Mouse (Mus musculus) MEL (cell line): ENCODE results near the gene Cldn10. TPM values are rescaled to one million over a fixed set of nuclear protein-coding genes. Genes with fewer than 3 reads are reported as not detected.

Source experiments
- DNase-seq: peaks from one replicate; pipeline ENCODE4 v3.0.0; 2011; ENCODE audit warnings: low read depth, low spot score
- H3K27ac ChIP-seq: 2 replicates; pipeline ENCODE4 v1.5.1; 2012; ENCODE audit warnings: low read depth, mild to moderate bottlenecking, control low read depth, low read length, moderate library complexity; ENCODE audit not compliant: control insufficient read depth
- H3K27me3 ChIP-seq, 2 experiments: fragments of 150-350 bp in 1 of 2; sonication (generic) in 1 of 2; 2 replicates each; pipeline ENCODE4 v1.6.1; 2012; ENCODE audit warnings: low read length in 2 of 2, mild to moderate bottlenecking in 2 of 2, improper control_type of control experiment in 1 of 2, moderate library complexity in 1 of 2; ENCODE audit not compliant: insufficient read depth in 2 of 2, control insufficient read depth in 1 of 2
- H3K36me3 ChIP-seq, 2 experiments: 2 replicates each; pipeline ENCODE4 v1.6.1; 2012 to 2014; ENCODE audit warnings: low read length in 2 of 2, improper control_type of control experiment in 1 of 2, inconsistent platforms in 1 of 2, mild to moderate bottlenecking in 1 of 2; ENCODE audit not compliant: insufficient read depth in 2 of 2, control insufficient read depth in 1 of 2
- H3K4me1 ChIP-seq, 2 experiments: fragments of 150-350 bp in 1 of 2; sonication (generic) in 1 of 2; 2 replicates each; pipeline ENCODE4 v1.6.1; 2012; ENCODE audit warnings: low read length in 2 of 2, improper control_type of control experiment in 1 of 2, mild to moderate bottlenecking in 1 of 2; ENCODE audit not compliant: insufficient read depth in 2 of 2, control insufficient read depth in 1 of 2
- H3K4me3 ChIP-seq, 2 experiments: fragments of 150-350 bp in 1 of 2; sonication (generic) in 1 of 2; 2 replicates each; pipeline ENCODE4 v1.5.1; 2012; ENCODE audit warnings: low read depth in 2 of 2, low read length in 2 of 2, mild to moderate bottlenecking in 2 of 2, moderate library complexity in 2 of 2, control low read depth in 1 of 2, improper control_type of control experiment in 1 of 2; ENCODE audit not compliant: control insufficient read depth in 1 of 2, insufficient read depth in 1 of 2
- H3K79me2 ChIP-seq: 2 replicates; pipeline ENCODE4 v1.6.1; 2012; ENCODE audit warnings: mild to moderate bottlenecking, low read length, moderate library complexity; ENCODE audit not compliant: control insufficient read depth, poor library complexity, insufficient read depth
- H3K9ac ChIP-seq: 2 replicates; pipeline ENCODE4 v1.6.1; 2012; ENCODE audit warnings: low read depth, mild to moderate bottlenecking, control low read depth, low read length, moderate library complexity; ENCODE audit not compliant: control insufficient read depth, poor library complexity, severe bottlenecking
- H3K9me3 ChIP-seq: fragments of 150-350 bp; sonication (generic); replicated peaks from 2 replicates; pipeline ENCODE4 v1.6.1; 2012; ENCODE audit warnings: mild to moderate bottlenecking, low read length, improper control_type of control experiment, moderate library complexity; ENCODE audit not compliant: insufficient read depth
- BHLHE40 ChIP-seq: IDR thresholded peaks from 2 replicates; pipeline ENCODE4 v1.6.1; 2012; ENCODE audit warnings: low read depth, mild to moderate bottlenecking, inconsistent platforms, low read length, improper control_type of control experiment, borderline replicate concordance
- CHD2 ChIP-seq: IDR thresholded peaks from 2 replicates; pipeline ENCODE4 v1.6.1; 2011; ENCODE audit warnings: low read length, improper control_type of control experiment
- E2F4 ChIP-seq: IDR thresholded peaks from 2 replicates; pipeline ENCODE4 v1.6.1; 2011; ENCODE audit warnings: low read depth, low read length, improper control_type of control experiment, borderline replicate concordance
- EP300 ChIP-seq, 2 experiments: IDR thresholded peaks; 2 replicates each; pipeline ENCODE4 v1.6.1; 2011; ENCODE audit warnings: improper control_type of control experiment in 2 of 2, low read length in 2 of 2, low read depth in 1 of 2, mild to moderate bottlenecking in 1 of 2
- ETS1 ChIP-seq: IDR thresholded peaks from 2 replicates; pipeline ENCODE4 v1.6.1; 2012; ENCODE audit warnings: low read depth, mild to moderate bottlenecking, inconsistent platforms, low read length, improper control_type of control experiment, moderate library complexity
- GABPA ChIP-seq: IDR thresholded peaks from 2 replicates; pipeline ENCODE4 v1.6.1; 2012; ENCODE audit warnings: low read depth, mild to moderate bottlenecking, inconsistent platforms, low read length, improper control_type of control experiment, moderate library complexity
- GATA1 ChIP-seq: IDR thresholded peaks from 2 replicates; pipeline ENCODE4 v1.6.1; 2011; ENCODE audit warnings: low read depth, low read length, improper control_type of control experiment
- HCFC1 ChIP-seq: IDR thresholded peaks from 2 replicates; pipeline ENCODE4 v1.6.1; 2012; ENCODE audit warnings: low read depth, mild to moderate bottlenecking, inconsistent platforms, low read length, improper control_type of control experiment, moderate library complexity
- JUND ChIP-seq: IDR thresholded peaks from 2 replicates; pipeline ENCODE4 v1.6.1; 2011; ENCODE audit warnings: low read depth, mild to moderate bottlenecking, improper control_type of control experiment, low read length
- MAX ChIP-seq: IDR thresholded peaks from 2 replicates; pipeline ENCODE4 v1.6.1; 2011; ENCODE audit warnings: low read length, improper control_type of control experiment
- MEF2A ChIP-seq: IDR thresholded peaks from 2 replicates; pipeline ENCODE4 v1.6.1; 2014; ENCODE audit warnings: low read depth, mild to moderate bottlenecking, inconsistent platforms, low read length, improper control_type of control experiment; ENCODE audit not compliant: poor library complexity, insufficient replicate concordance, severe bottlenecking; ENCODE audit errors: extremely low read depth
- MYC ChIP-seq: IDR thresholded peaks from 2 replicates; pipeline ENCODE4 v1.6.1; 2011; ENCODE audit warnings: low read depth, mild to moderate bottlenecking, low read length, improper control_type of control experiment, moderate library complexity
- POLR2A ChIP-seq, 2 experiments: IDR thresholded peaks; 2 replicates each; pipeline ENCODE4 v1.6.1; 2011 to 2012; ENCODE audit warnings: low read length in 2 of 2, mild to moderate bottlenecking in 2 of 2, control low read depth in 1 of 2, improper control_type of control experiment in 1 of 2, low read depth in 1 of 2, moderate library complexity in 1 of 2; ENCODE audit not compliant: control insufficient read depth in 1 of 2, insufficient read depth in 1 of 2, poor library complexity in 1 of 2
- POLR2AphosphoS2 ChIP-seq: IDR thresholded peaks from 2 replicates; pipeline ENCODE4 v1.6.1; 2011; ENCODE audit warnings: low read length, improper control_type of control experiment
- POLR2AphosphoS5 ChIP-seq: IDR thresholded peaks from 2 replicates; pipeline ENCODE4 v1.6.1; 2012; ENCODE audit warnings: low read depth, borderline replicate concordance, mild to moderate bottlenecking, inconsistent platforms, low read length, moderate library complexity, mixed read lengths
- RAD21 ChIP-seq: IDR thresholded peaks from 2 replicates; pipeline ENCODE4 v1.6.1; 2011; ENCODE audit warnings: mild to moderate bottlenecking, low read depth, low read length, improper control_type of control experiment
- TCF12 ChIP-seq: IDR thresholded peaks from 2 replicates; pipeline ENCODE4 v1.6.1; 2014; ENCODE audit warnings: low read depth, mild to moderate bottlenecking, inconsistent platforms, low read length, improper control_type of control experiment, moderate library complexity
- UBTF ChIP-seq: IDR thresholded peaks from 2 replicates; pipeline ENCODE4 v1.6.1; 2012; ENCODE audit warnings: low read depth, mild to moderate bottlenecking, inconsistent platforms, low read length, improper control_type of control experiment, moderate library complexity, borderline replicate concordance; ENCODE audit not compliant: insufficient read depth
- USF1 ChIP-seq: IDR thresholded peaks from 2 replicates; pipeline ENCODE4 v1.6.1; 2014; ENCODE audit warnings: low read depth, mild to moderate bottlenecking, inconsistent platforms, low read length, improper control_type of control experiment, moderate library complexity
- USF2 ChIP-seq, 2 experiments: IDR thresholded peaks; 2 replicates each; pipeline ENCODE4 v1.6.1; 2011 to 2012; ENCODE audit warnings: improper control_type of control experiment in 2 of 2, low read length in 2 of 2, borderline replicate concordance in 1 of 2, inconsistent platforms in 1 of 2, low read depth in 1 of 2, mild to moderate bottlenecking in 1 of 2; ENCODE audit not compliant: insufficient read depth in 1 of 2
- ZKSCAN1 ChIP-seq: IDR thresholded peaks from 2 replicates; pipeline ENCODE4 v1.6.1; 2012; ENCODE audit warnings: low read depth, mild to moderate bottlenecking, inconsistent platforms, low read length, improper control_type of control experiment, moderate library complexity
- ZNF384 ChIP-seq: IDR thresholded peaks from 2 replicates; pipeline ENCODE4 v1.6.1; 2012; ENCODE audit warnings: low read depth, mild to moderate bottlenecking, inconsistent platforms, low read length, improper control_type of control experiment
- polyA plus RNA-seq, 2 experiments: library from polyadenylated mRNA; stranded (reverse) in 1 of 2; unstranded in 1 of 2; fragments of >175 nt in 1 of 2; fragments of >200 nt in 1 of 2; gene quantifications; 2 replicates each; pipeline versions ENCODE4 v1.2.1 to v1.2.4; 2012; ENCODE audit warnings: low replicate concordance in 2 of 2, low read depth in 1 of 2; ENCODE audit not compliant: insufficient read length in 2 of 2, insufficient read depth in 1 of 2, missing spikeins in 1 of 2
- total RNA-seq: library from RNA; depleted of rRNA; stranded (reverse); fragments of 300-350 nt; gene quantifications from 2 replicates; pipeline ENCODE4 v1.2.3, GENCODE M21; 2012

Gene Cldn10
- total and polyA plus RNA-seq, 3 experiments, result 0.17 TPM; not detected in 2

DNA sequence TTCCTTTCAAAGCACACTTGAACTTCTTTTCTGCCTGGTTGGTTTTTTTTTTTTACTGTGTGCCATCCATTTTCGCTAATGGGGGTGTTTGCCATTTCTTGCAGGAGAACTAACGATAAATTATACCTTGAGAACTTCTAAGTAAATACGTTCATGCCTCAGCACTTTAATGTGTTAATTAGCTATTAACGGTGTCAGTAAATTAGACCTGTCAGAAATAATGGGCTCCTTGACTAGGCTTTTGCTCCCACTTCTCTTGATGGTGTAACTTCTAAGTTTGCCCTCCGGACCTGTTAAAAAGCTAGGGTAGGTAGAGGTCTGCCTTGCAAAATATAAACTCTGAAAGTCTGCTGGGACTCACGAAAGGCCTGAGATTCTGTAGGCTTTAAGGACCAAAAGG is 70.6 kb downstream of the Cldn10 start:
- Histone ChIP-seq H3K9ac (no peak overlapping the region), H3K27me3 (no peaks in the 10 kb centered on the region), H3K4me1 (peaks cover 0 to 3% of the 10 kb centered on the region in 2 experiments; a peak in 1 of 4 replicates), H3K27ac (no peak overlapping the region), H3K36me3 (peaks cover 0 to 2% of the 10 kb centered on the region in 2 experiments; a peak in 2 of 4 replicates), H3K9me3 (no peaks in the 10 kb centered on the region), H3K4me3 (no peak overlapping the region), H3K79me2 (no peaks in the 10 kb centered on the region)
- no peak for DNase-seq
- no peak for TF ChIP-seq ETS1
- no peak for TF ChIP-seq UBTF
- TF ChIP-seq CHD2, result no peak
- no peak for TF ChIP-seq BHLHE40
- no peak for TF ChIP-seq GATA1
- TF ChIP-seq POLR2A (IDR thresholded peaks at IDR 0.05; ENCODE audit: control insufficient read depth in 1 of 2, insufficient read depth in 1 of 2, low read depth in 1 of 2, low read length in 2 of 2, poor library complexity in 1 of 2), result no peak
- TF ChIP-seq JUND, result no peak

DNA sequence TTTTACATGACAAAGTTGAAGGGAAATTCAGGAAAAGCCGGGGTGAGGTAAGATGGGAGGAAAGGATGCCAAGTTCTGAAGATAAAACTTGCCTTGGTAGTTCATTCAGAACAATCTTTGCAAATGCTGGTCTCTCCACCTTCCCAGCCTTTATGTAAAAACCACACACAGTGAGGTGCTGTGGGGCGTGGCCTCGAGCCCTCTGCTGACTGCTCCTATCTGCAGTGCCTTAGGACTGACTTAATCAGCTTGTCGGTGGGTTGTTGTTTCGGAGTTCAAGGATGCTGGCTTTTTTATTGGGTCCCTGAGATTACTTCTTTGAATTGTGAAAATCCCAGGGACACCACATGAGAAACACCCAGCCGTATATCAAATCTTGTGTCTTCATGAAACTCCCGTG is 74.5 kb downstream of the Cldn10 start:
- Histone ChIP-seq H3K27me3 (no peaks in the 10 kb centered on the region), H3K4me1 (peaks cover 0 to 5% of the 10 kb centered on the region in 2 experiments; a peak in 2 of 4 replicates), H3K4me3 (no peak overlapping the region), H3K9ac (no peak overlapping the region), H3K27ac (no peak overlapping the region), H3K36me3 (no peaks in the 10 kb centered on the region), H3K9me3 (no peaks in the 10 kb centered on the region), H3K79me2 (no peaks in the 10 kb centered on the region)
- peak; percentile 18 for DNase-seq
- TF ChIP-seq RAD21, result no peak
- no peak for TF ChIP-seq TCF12
- no peak for TF ChIP-seq HCFC1
- TF ChIP-seq ETS1, result no peak
- no peak for TF ChIP-seq E2F4
- no peak for TF ChIP-seq MAX
- no peak for TF ChIP-seq UBTF
- no peak for TF ChIP-seq BHLHE40
- no peak for TF ChIP-seq ZKSCAN1
- no peak for TF ChIP-seq POLR2A (IDR thresholded peaks at IDR 0.05; ENCODE audit: control insufficient read depth in 1 of 2, insufficient read depth in 1 of 2, low read depth in 1 of 2, low read length in 2 of 2, poor library complexity in 1 of 2)
- no peak for TF ChIP-seq MEF2A
- TF ChIP-seq USF2 (IDR thresholded peaks at IDR 0.05; ENCODE audit: borderline replicate concordance in 1 of 2, insufficient read depth in 1 of 2, low read depth in 1 of 2, low read length in 2 of 2), result no peak
- TF ChIP-seq MYC, result no peak
- no peak for TF ChIP-seq ZNF384
- TF ChIP-seq USF1, result no peak
- TF ChIP-seq EP300 (IDR thresholded peaks at IDR 0.05; ENCODE audit: low read depth in 1 of 2, low read length in 2 of 2), result no peak
- TF ChIP-seq POLR2AphosphoS5, result no peak
- TF ChIP-seq POLR2AphosphoS2, result no peak
- TF ChIP-seq GABPA, result no peak
